Mouse (Mus musculus) adrenal gland (tissue): ENCODE results near the gene Dcun1d3.

Experiments
- intact Hi-C: fragments of 180-260 bp; cut with DNase I; formaldehyde crosslinking; loops from one replicate; pipeline ENCODE4 v1.15.1; 2025

Dcun1d3 gene

DNA sequence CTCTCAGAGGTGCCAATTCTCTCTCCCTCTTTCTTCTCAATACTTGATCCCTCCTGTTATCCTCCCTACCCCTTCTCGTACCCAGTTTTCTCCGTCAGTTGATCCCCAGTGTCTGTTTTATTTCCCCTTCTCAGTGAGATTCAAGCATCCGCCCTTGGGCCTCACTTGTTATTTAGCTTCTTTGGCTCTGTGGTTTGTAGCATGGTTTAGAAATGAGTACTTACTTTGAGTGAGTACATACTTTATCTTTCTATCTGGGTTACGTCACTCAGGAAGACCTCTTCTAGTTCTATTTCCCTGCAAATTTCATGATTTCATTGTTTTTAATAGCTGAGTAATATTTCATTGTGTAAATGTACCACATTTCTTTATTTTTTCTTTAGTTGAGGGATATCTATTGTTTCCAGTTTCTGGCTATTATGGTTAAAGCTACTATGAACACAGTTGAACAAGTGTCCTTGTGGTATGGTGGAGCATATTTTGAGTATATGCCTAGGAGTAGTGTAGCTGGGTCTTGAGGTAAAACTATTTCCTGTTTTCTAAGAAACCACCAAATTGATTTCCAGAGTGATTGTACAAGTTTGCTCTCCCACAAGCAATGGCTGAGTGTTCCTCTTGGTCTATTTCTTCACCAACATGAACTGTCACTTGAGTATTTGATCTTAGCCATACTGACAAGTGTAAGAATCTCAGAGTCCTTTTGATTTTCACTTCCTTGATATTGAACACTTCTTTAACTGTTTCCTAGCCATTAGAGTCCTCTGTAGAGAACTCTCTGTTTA, 59.9 kb downstream of the Dcun1d3 start:
- intact Hi-C loops: no loop called here

GRCm38 (mm10) chr7:119835371-119835770, 60.7 kb downstream of the Dcun1d3 start:
- intact Hi-C loops: no loop called here

DNA sequence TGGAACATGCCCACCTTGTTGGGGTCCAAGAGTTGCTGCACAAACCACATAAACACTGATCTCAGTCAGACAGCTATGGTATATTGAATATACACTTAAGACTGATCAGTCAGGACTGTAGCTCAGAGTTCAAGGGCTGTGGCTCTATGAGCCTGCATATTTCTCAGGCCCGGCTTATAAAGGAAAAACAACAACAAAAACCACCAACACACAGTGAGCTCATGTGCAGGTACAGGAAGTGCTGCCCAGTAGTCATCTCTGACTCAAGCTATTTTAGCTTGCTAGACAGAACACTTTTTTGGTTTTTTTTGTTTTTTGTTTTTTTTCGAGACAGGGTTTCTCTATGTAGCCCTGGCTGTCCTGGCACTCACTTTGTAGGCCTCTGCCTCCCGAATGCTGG, 87.4 kb downstream of the Dcun1d3 start:
- intact Hi-C loops: no loop called here

GRCm38 (mm10) chr7:119807396-119807795, 88.7 kb downstream of the Dcun1d3 start:
- intact Hi-C loops: no loop called here
